Mouse (Mus musculus) embryonic fibroblast, embryonic 13.5 days (primary cell): Measurements from ENCODE around the gene Zfp428. TPM values are rescaled to one million over a fixed set of nuclear protein-coding genes. Genes with fewer than 3 reads are reported as not detected.
"Not testable (repeated sequence)": the region's sequence is repeated elsewhere in the genome, so short reads cannot be mapped to it uniquely, and the experiment has no call there.

Source experiments
- H3K27ac ChIP-seq: 2 replicates; pipeline ENCODE4 v1.5.1; 2012; ENCODE audit warnings: low read length, control low read depth, inconsistent platforms; ENCODE audit not compliant: insufficient read depth
- H3K4me1 ChIP-seq: 2 replicates; pipeline ENCODE4 v1.6.1; 2011; ENCODE audit warnings: low read length; ENCODE audit not compliant: control insufficient read depth, insufficient read depth
- H3K4me3 ChIP-seq: 2 replicates; pipeline ENCODE4 v1.5.1; 2011; ENCODE audit warnings: mild to moderate bottlenecking, control low read depth, low read length; ENCODE audit not compliant: insufficient read depth
- CTCF ChIP-seq: IDR thresholded peaks from 2 replicates; pipeline ENCODE4 v1.5.1; 2011; ENCODE audit warnings: mild to moderate bottlenecking, control low read depth, low read length, moderate library complexity, borderline replicate concordance; ENCODE audit not compliant: insufficient read depth
- POLR2A ChIP-seq: IDR thresholded peaks from 2 replicates; pipeline ENCODE4 v1.6.1; 2011; ENCODE audit warnings: low read depth, mild to moderate bottlenecking, control low read depth, low read length, moderate library complexity
- polyA plus RNA-seq: library from polyadenylated mRNA; stranded (reverse); fragments of >200 nt; gene quantifications from 2 replicates; pipeline ENCODE4 v1.2.4, GENCODE M21; 2011; ENCODE audit warnings: low read depth; ENCODE audit not compliant: missing spikeins, insufficient read length

Zfp428 gene
- polyA plus RNA-seq, 1 experiment = 8.9 TPM

DNA sequence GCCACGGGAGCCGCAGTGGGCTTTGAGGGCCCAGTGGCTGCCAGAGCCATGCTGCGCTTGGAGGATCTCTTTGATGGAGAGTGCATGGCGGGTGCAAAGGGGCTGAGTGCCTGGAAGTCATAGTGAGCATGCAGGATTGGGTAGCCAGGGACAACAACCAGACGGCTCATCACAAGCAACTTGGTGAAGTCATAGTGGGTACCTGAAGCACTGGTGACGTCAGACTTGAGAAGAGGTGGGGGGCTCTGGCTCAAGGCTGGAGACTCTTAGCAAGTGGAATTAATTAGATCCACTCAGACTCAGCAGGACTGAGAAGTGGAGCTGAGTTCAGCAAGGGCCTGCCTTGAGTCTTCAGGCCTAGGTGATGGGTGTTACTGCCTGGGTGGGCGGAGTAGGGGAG, 5.5 kb downstream of the Zfp428 start, which contains the start of gene AC161166.1:
Gene AC161166.1 (minus strand): TSS at position 101 of the 400 bp plus-strand sequence.
- Histone ChIP-seq H3K4me3 (no peak within 1 kb of the TSS), H3K27ac (no peak within 1 kb of the TSS), H3K4me1 (no peaks in the 10 kb centered on the region)
- no peak for TF ChIP-seq POLR2A
- TF ChIP-seq CTCF = no peak

DNA sequence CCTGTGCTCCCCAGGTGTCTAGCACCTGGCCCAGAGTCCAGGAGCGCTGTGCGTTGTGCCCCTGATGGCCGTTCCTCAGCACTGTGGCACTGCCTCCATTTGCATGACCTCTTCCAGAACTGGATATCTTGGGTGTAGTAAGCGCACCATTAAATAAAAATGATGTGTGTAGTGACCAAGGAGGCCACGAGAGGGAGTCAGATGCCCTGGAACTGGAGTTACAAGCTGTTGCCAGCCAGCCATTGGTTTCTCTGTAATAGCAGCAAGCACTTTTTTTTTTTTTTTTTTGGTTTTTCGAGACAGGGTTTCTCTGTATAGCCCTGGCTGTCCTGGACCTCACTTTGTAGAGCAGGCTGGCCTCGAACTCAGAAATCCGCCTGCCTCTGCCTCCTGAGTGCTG, 9.5 kb downstream of the Zfp428 start:
- not testable (repeated sequence) for H3K27ac ChIP-seq, H3K4me3 ChIP-seq, H3K4me1 ChIP-seq

DNA sequence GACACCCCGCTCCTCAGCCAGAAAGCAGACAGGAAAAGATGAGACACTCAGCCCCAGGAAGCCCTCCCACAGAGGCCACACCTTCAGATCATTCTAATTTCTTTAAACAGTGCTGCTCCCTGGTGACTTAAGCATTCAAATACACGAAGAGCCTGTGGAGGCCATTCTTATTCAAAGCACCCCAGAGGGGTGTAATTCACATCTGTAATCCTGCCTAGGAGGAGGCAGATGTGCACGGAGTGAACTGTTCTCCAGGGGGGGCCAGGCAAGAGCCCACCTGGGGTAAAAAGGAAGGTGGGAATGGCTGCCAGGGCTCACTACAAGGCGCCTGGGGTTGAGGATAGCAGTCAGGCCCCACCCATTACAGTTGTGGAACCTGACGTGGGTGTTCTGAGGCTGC, 10.3 kb downstream of the Zfp428 start:
- Histone ChIP-seq H3K4me3 (no peak overlapping the region), H3K27ac (no peak overlapping the region), H3K4me1 (no peaks in the 10 kb centered on the region)
- TF ChIP-seq POLR2A = no peak
- no peak for TF ChIP-seq CTCF

DNA sequence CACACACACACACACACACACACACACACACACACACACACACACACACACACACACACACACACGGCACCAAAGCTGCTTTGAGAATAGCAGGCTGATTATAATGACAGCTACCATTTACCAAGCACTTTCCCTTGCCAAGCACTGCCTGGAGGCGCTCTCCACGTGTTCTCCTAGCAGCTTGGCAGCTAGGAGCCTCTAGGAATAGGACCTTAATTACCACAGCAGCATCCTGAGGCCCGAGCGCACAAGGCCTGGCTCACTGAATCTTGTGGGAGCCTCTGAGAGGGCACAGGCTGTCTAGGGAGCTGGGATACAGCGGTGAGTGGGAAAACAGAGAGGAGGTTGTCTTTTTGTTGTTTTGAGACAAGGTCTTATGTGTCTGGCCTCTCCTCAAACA, 10.8 kb downstream of the Zfp428 start:
- Histone ChIP-seq H3K4me1 (no peaks in the 10 kb centered on the region), H3K4me3 (no peak overlapping the region), H3K27ac (no peak overlapping the region)
- TF ChIP-seq POLR2A (no peak), CTCF (no peak)

DNA sequence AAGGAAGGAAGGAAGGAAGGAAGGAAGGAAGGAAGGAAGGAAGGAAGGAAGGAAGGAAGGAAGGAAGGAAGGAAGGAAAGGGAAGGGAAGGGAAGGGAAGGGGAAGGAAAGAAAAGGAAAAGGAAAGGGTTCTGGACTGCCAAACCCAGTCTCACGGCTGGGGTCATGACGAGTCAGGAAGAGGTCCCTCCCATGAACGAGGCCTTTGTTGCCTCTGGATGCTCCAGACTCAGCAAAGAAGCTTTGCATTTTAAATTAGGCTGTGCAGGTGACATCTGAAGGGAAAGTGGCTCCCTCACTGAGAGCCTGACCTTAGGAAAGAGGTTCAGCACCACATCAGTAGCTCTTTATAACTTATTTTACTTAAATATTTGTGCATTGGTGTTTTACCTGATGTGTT, 12.3 kb downstream of the Zfp428 start:
- TF ChIP-seq CTCF (no peak), POLR2A (no peak)
- H3K27ac ChIP-seq = no peak overlapping the region
- H3K4me1 ChIP-seq = no peaks in the 10 kb centered on the region
- no peak overlapping the region for H3K4me3 ChIP-seq

DNA sequence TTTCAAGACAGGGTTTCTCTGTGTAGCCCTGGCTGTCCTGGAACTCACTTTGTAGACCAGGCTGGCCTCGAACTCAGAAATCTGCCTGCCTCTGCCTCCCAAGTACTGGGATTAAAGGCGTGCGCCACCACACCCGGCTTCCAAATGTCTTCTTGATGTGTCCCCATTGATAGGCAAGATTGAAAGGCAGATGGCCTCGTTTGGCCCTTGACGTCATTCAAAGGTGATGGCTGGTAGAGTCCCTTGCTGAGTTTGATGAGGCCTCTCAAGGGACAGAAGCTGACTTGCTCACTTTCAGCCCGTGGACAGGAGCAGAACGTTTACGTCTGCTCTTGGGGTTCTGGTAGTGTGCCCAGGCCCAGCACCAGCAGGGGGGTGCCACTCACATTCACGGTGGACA, 13.2 kb downstream of the Zfp428 start:
- not testable (repeated sequence) for H3K4me1 ChIP-seq, H3K4me3 ChIP-seq, H3K27ac ChIP-seq

DNA sequence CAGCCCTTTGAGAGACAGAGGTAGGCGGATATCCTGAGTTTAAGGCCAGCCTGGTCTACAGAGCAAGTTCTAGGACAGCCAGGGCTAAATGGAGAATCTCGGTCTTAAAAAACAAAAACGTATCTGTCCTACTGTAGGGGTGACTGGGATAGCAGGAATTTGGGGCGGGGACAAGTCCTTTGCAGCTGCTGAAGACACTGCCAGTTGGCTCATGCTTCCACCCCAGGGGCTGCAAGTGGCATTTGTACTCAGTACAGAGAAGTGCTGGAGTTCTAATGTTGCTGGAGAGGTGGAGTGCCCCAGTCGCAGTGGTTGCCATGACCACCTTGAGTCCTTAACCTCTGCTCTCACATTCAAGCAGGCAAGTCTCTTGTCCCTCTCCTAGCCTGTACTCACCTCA, 16.0 kb downstream of the Zfp428 start:
- Histone ChIP-seq H3K27ac (no peak overlapping the region), H3K4me1 (no peaks in the 10 kb centered on the region)
- TF ChIP-seq CTCF (no peak), POLR2A (no peak)

DNA sequence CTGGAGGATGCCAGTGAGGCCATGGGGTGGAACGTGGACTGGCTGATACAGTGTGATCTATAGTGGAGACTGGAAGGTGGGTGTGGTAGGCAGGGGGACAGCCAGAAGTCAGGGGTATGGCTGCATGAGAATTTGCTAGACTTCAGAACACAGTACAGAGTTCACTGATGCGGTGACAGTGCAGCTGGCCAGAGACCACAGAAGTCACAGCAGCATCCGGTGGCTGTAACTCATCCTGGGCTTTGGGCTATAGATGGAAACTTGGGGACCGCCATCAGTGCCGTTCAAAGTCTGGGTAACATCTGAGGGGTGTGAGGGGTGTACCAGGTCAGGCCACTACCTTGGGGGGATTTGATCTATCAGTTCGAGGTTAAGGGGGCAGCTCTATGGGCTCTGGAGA, 16.9 kb downstream of the Zfp428 start:
- TF ChIP-seq POLR2A (no peak), CTCF (no peak)
- H3K4me3 ChIP-seq = no peak overlapping the region
- H3K27ac ChIP-seq = no peak overlapping the region
- no peaks in the 10 kb centered on the region for H3K4me1 ChIP-seq

More for the DNA sequence above, 16.0 kb downstream of the Zfp428 start:
- H3K4me3 ChIP-seq = no peak overlapping the region

DNA sequence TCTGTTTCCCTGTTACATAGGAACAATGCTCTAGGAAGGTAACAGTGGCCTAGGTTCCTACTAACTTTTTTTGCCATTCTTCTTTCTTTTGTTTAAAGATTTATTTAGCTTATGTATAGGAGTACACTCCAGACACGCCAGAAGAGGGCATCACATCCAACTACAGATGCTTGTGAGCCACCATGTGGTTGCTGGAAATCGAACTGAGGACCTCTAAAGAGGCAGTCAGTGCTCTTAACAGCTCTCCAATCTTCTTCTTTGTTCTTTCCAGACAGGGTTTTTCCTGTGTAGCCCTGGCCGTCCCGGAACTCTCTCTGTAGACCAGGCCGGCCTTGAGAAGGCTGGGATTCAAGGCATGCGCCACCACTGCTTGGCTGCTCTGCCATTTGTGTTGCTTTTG, 18.2 kb downstream of the Zfp428 start:
- no peak overlapping the region for H3K4me3 ChIP-seq
- no peak for TF ChIP-seq POLR2A
- TF ChIP-seq CTCF = no peak
- no peak overlapping the region for H3K27ac ChIP-seq
- H3K4me1 ChIP-seq = 0 out of 2 replicates have a peak, but pooled peaks cover 2% of the 10 kb centered on the region

DNA sequence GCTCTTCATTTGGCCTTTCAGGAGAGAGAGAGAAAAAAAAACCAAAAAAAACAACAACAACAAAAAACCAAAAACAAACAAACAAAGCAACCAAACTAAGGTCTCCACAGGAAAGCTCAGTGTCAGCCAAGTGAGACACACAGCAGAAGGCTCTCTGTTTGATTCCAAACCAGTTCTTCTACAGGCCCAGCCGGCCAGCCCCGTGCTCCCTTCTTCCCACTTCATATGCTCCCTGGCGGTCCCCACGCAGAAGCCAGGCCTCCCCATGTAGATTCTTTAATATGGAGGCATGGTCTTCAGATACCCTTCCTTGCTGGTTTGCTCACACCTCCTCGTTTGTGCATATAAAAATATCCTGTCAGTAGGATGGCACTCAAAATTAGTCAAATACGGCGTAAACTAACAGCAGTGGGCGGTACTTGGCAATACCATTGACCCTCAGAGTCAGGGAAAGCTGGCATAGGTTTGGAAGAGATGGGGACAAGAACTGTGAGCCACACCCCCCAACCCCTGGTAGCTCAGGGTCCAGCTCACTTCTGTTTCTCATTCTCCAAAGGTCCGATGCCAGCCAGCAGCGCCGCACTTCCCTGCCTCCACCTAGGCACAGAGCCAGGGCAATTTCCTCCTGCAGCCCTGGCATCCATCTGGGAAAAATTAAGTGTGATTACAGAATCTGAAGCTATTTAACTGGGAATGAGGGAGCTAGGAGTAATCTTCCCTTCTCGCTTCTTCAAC, 19.0 kb downstream of the Zfp428 start:
- H3K27ac ChIP-seq = no peak overlapping the region
- no peak overlapping the region for H3K4me3 ChIP-seq
- no peak for TF ChIP-seq CTCF
- 0 out of 2 replicates have a peak, but pooled peaks cover 2% of the 10 kb centered on the region for H3K4me1 ChIP-seq

DNA sequence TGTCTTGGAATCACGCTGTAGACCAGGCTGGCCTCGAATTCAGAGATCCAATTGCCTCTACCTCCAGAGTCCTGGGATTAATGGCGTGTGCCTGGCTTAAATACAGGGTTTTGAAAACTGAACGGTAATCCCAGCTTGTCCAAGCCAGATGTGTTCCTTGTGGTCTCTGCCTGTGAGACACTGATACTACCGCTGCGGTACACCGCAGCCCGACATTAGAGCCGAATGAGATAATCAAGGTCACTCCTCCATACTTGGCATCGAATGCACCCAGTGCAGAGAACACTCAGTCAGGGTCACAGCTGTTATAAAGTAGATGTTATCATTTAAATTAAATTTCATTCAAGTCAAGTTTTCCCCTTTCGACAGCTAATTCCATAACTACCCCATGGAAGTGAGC, 22.1 kb downstream of the Zfp428 start:
- no peak for TF ChIP-seq CTCF
- no peak for TF ChIP-seq POLR2A
- H3K4me3 ChIP-seq = no peak overlapping the region
- peaks cover 7% of the 10 kb centered on the region; the same call in 1 of the 2 replicates for H3K4me1 ChIP-seq
- no peak overlapping the region for H3K27ac ChIP-seq
